Mouse (Mus musculus) kidney, postnatal 0 days (tissue): Measurements from ENCODE around the gene Sorcs3. TPM values are rescaled to one million over a fixed set of nuclear protein-coding genes. Genes with fewer than 3 reads are reported as not detected.

Source experiments
- ATAC-seq: fragments of 200-750 bp; cut with Nextera tagmentation; replicated peaks from 2 replicates; pipeline ENCODE4 v1.8.0; 2017; ENCODE audit warnings: low read depth, moderate number of reproducible peaks, moderate TSS enrichment, moderate library complexity; ENCODE audit not compliant: low FRiP score
- DNase-seq: peaks from one replicate; pipeline ENCODE4 v3.0.0-alpha.2; 2016; ENCODE audit warnings: low spot score
- H3K27ac ChIP-seq: fragments of 300-500 bp; sonication (generic); 2 replicates; pipeline ENCODE4 v1.5.1; 2014; ENCODE audit warnings: mild to moderate bottlenecking
- H3K27me3 ChIP-seq: fragments of 300-500 bp; sonication (generic); 2 replicates; pipeline ENCODE4 v1.6.1; 2014; ENCODE audit warnings: low read length, mixed read lengths; ENCODE audit not compliant: insufficient read depth
- H3K36me3 ChIP-seq: fragments of 300-500 bp; sonication (generic); 2 replicates; pipeline ENCODE4 v1.6.1; 2014; ENCODE audit warnings: low read length, mixed read lengths; ENCODE audit not compliant: insufficient read depth
- H3K4me1 ChIP-seq: fragments of 300-500 bp; sonication (generic); replicated peaks from 2 replicates; pipeline ENCODE4 v1.6.1; 2014; ENCODE audit warnings: antibody characterized with exemption, low read length, mixed read lengths; ENCODE audit not compliant: insufficient read depth
- H3K4me2 ChIP-seq: fragments of 300-500 bp; sonication (generic); 2 replicates; pipeline ENCODE4 v1.6.1; 2014; ENCODE audit warnings: mild to moderate bottlenecking, low read length, moderate library complexity, mixed read lengths
- H3K4me3 ChIP-seq: fragments of 300-500 bp; sonication (generic); replicated peaks from 2 replicates; pipeline ENCODE4 v1.5.1; 2014; ENCODE audit warnings: low read depth, low read length
- H3K9ac ChIP-seq: fragments of 300-500 bp; sonication (generic); 2 replicates; pipeline ENCODE4 v1.6.1; 2014; ENCODE audit warnings: low read depth, low read length
- H3K9me3 ChIP-seq: fragments of 300-500 bp; sonication (generic); replicated peaks from 2 replicates; pipeline ENCODE4 v1.6.1; 2016; ENCODE audit warnings: low read length, inconsistent platforms, mixed read lengths
- CTCF ChIP-seq: IDR thresholded peaks from 2 replicates; pipeline ENCODE4 v1.5.1; 2016; ENCODE audit warnings: antibody characterized with exemption, low read depth, mild to moderate bottlenecking, moderate library complexity
- WGBS: fragments of 180-500 bp; shearing (Covaris S2); extraction: QIAGEN DNeasy Blood & Tissue Kit; methylation state at CpG from one replicate; pipeline ENCODE4 v1.1.7; 2014; 5-methylcytosine and 5-hydroxymethylcytosine counted together
- polyA plus RNA-seq: library from polyadenylated mRNA; unstranded; fragments of >200 nt; fragmentation: Nextera tagmentation; extraction: Ambion mirVana; gene quantifications from 2 replicates; pipeline ENCODE4 v1.2.1, GENCODE M21; 2015

Gene Sorcs3
- polyA plus RNA-seq, 1 experiment from 2014 or later, result 0.93 TPM

GRCm38 (mm10) chr19:48391551-48391950 lies 185.7 kb downstream of the Sorcs3 start:
- H3K9me3 ChIP-seq, result no peaks in the 10 kb centered on the region
- H3K4me3 ChIP-seq, result no peak overlapping the region
- no peak overlapping the region for H3K27ac ChIP-seq
- H3K27me3 ChIP-seq, result no peaks in the 10 kb centered on the region
- TF ChIP-seq CTCF, result peak; percentile 71
- H3K4me1 ChIP-seq, result no peaks in the 10 kb centered on the region
- H3K4me2 ChIP-seq, result no peak overlapping the region
- DNase-seq, result peak; percentile 62
- no peak overlapping the region for H3K9ac ChIP-seq
- no peaks in the 10 kb centered on the region for H3K36me3 ChIP-seq
- WGBS, result 75% methylated on average over 1 of the region's 1 CpGs
- ATAC-seq, result no peak

GRCm38 (mm10) chr19:48404774-48405495 lies 199.1 kb downstream of the Sorcs3 start:
- Histone ChIP-seq H3K4me1 (no peaks in the 10 kb centered on the region), H3K9me3 (no peaks in the 10 kb centered on the region), H3K4me2 (no peak overlapping the region), H3K36me3 (no peaks in the 10 kb centered on the region), H3K4me3 (no peak overlapping the region), H3K27me3 (no peaks in the 10 kb centered on the region), H3K9ac (no peak overlapping the region), H3K27ac (no peak overlapping the region)
- ATAC-seq, result no peak
- WGBS, result 62% methylated on average over 7 of the region's 7 CpGs
- no peak for TF ChIP-seq CTCF
- DNase-seq, result peak; percentile 9

GRCm38 (mm10) chr19:48408221-48408620 lies 202.4 kb downstream of the Sorcs3 start:
- WGBS, result 35% methylated on average over 4 of the region's 4 CpGs
- H3K4me2 ChIP-seq, result no peak overlapping the region
- TF ChIP-seq CTCF, result no peak
- no peaks in the 10 kb centered on the region for H3K4me1 ChIP-seq
- no peak overlapping the region for H3K4me3 ChIP-seq
- no peak overlapping the region for H3K27ac ChIP-seq
- no peaks in the 10 kb centered on the region for H3K36me3 ChIP-seq
- H3K9me3 ChIP-seq, result no peaks in the 10 kb centered on the region
- DNase-seq (no peak), ATAC-seq (peak; percentile 13; the same call in 1 of the 2 replicates)
- H3K27me3 ChIP-seq, result no peaks in the 10 kb centered on the region
- no peak overlapping the region for H3K9ac ChIP-seq

GRCm38 (mm10) chr19:48411332-48411731 lies 205.5 kb downstream of the Sorcs3 start:
- 60% methylated on average over 2 of the region's 2 CpGs for whole genome bisulfite sequencing
- TF ChIP-seq CTCF, result peak; percentile 62
- Histone ChIP-seq H3K9me3 (no peaks in the 10 kb centered on the region), H3K4me3 (no peak overlapping the region), H3K27ac (no peak overlapping the region), H3K4me1 (no peaks in the 10 kb centered on the region), H3K9ac (no peak overlapping the region), H3K4me2 (no peak overlapping the region), H3K36me3 (no peaks in the 10 kb centered on the region), H3K27me3 (no peaks in the 10 kb centered on the region)
- DNase-seq (peak; percentile 14), ATAC-seq (no peak)

GRCm38 (mm10) chr19:48413836-48414235 lies 208.0 kb downstream of the Sorcs3 start:
- peak; percentile 68 for TF ChIP-seq CTCF

GRCm38 (mm10) chr19:48418356-48418755 lies 212.5 kb downstream of the Sorcs3 start:
- DNase-seq, result no peak
- Histone ChIP-seq H3K9ac (no peak overlapping the region), H3K9me3 (no peaks in the 10 kb centered on the region), H3K27me3 (no peaks in the 10 kb centered on the region), H3K4me1 (no peaks in the 10 kb centered on the region), H3K4me2 (no peak overlapping the region), H3K36me3 (no peaks in the 10 kb centered on the region), H3K27ac (no peak overlapping the region), H3K4me3 (no peak overlapping the region)
- WGBS, result 90% methylated on average over 3 of the region's 3 CpGs
- ATAC-seq, result no peak
- no peak for TF ChIP-seq CTCF

More at GRCm38 (mm10) chr19:48413836-48414235, 208.0 kb downstream of the Sorcs3 start:
- no peaks in the 10 kb centered on the region for H3K9me3 ChIP-seq
- 60% methylated on average over 2 of the region's 2 CpGs for WGBS
- H3K27me3 ChIP-seq, result no peaks in the 10 kb centered on the region
- DNase-seq, result peak; percentile 61
- no peak overlapping the region for H3K4me2 ChIP-seq
- no peaks in the 10 kb centered on the region for H3K36me3 ChIP-seq
- no peak overlapping the region for H3K27ac ChIP-seq
- no peak overlapping the region for H3K4me3 ChIP-seq
- ATAC-seq, result no peak
- no peak overlapping the region for H3K9ac ChIP-seq
- no peaks in the 10 kb centered on the region for H3K4me1 ChIP-seq
